Mouse (Mus musculus) forebrain, embryonic 11.5 days (tissue): ENCODE results near the gene Rnf141. TPM values are rescaled to one million over a fixed set of nuclear protein-coding genes. Genes with fewer than 3 reads are reported as not detected.

ENCODE experiments used
- ATAC-seq: fragments of 200-750 bp; cut with Nextera tagmentation; replicated peaks from 2 replicates; pipeline ENCODE4 v1.8.0; 2017; ENCODE audit warnings: moderate TSS enrichment; ENCODE audit not compliant: low FRiP score
- DNase-seq: peaks from one replicate; pipeline ENCODE4 v3.0.0-alpha.2; 2017; ENCODE audit warnings: low spot score
- H3K27ac ChIP-seq: fragments of 300-500 bp; sonication (generic); 2 replicates; pipeline ENCODE4 v1.5.1; 2014; ENCODE audit warnings: low read depth, low read length
- H3K27me3 ChIP-seq: fragments of 300-500 bp; sonication (generic); 2 replicates; pipeline ENCODE4 v1.6.1; 2014; ENCODE audit warnings: mild to moderate bottlenecking, low read length, mixed read lengths; ENCODE audit not compliant: control insufficient read depth, insufficient read depth
- H3K36me3 ChIP-seq: fragments of 300-500 bp; sonication (generic); 2 replicates; pipeline ENCODE4 v1.6.1; 2014; ENCODE audit warnings: mild to moderate bottlenecking, low read length, moderate library complexity, mixed read lengths; ENCODE audit not compliant: control insufficient read depth, insufficient read depth
- H3K4me1 ChIP-seq: fragments of 300-500 bp; sonication (generic); replicated peaks from 2 replicates; pipeline ENCODE4 v1.6.1; 2014; ENCODE audit warnings: low read length, mixed read lengths; ENCODE audit not compliant: control insufficient read depth, insufficient read depth
- H3K4me2 ChIP-seq: fragments of 300-500 bp; sonication (generic); 2 replicates; pipeline ENCODE4 v1.6.1; 2014; ENCODE audit warnings: low read depth, mild to moderate bottlenecking, low read length, moderate library complexity, mixed read lengths; ENCODE audit not compliant: severe bottlenecking
- H3K4me3 ChIP-seq: fragments of 300-500 bp; sonication (generic); 2 replicates; pipeline ENCODE4 v1.5.1; 2014; ENCODE audit warnings: low read depth, low read length
- H3K9ac ChIP-seq: fragments of 300-500 bp; sonication (generic); 2 replicates; pipeline ENCODE4 v1.6.1; 2014; ENCODE audit warnings: low read length
- H3K9me3 ChIP-seq: fragments of 300-500 bp; sonication (generic); 2 replicates; pipeline ENCODE4 v1.6.1; 2016; ENCODE audit warnings: low read length, mixed read lengths; ENCODE audit not compliant: control insufficient read depth
- WGBS: fragments of 180-500 bp; shearing (Covaris S2); extraction: QIAGEN DNeasy Blood & Tissue Kit; methylation state at CpG from one replicate; pipeline ENCODE4 v1.1.7; 2014; 5-methylcytosine and 5-hydroxymethylcytosine counted together
- microRNA-seq: library from miRNA; unstranded; fragments of <30 nt; microRNA quantifications from one replicate; pipeline ENCODE4, GENCODE M21; 2016; ENCODE audit not compliant: insufficient number of aligned reads
- polyA plus RNA-seq: library from polyadenylated mRNA; unstranded; fragments of >200 nt; fragmentation: Nextera tagmentation; extraction: Ambion mirVana; gene quantifications from 2 replicates; pipeline ENCODE4 v1.2.1, GENCODE M21; 2014

The Rnf141 gene
- polyA plus RNA-seq, 1 experiment from 2014 or later = 30.6 TPM

DNA sequence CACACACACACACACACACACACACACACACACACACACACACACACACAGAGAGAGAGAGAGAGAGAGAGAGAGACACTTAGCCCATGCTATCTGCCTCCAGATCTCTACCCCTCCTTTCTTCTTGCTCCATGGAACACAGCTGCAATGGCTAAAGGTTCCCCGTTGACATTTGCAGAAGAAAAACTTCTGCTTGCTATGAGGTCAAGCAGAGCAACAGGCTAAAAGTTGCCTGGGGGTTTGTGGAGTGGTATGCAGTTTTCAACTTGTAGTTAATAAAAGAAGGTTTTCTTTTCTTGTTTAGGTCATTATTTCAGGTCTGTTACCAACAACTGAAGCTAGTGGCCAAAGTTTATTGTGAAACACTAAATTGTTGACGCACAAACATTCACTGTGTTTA is 87.8 kb downstream of the Rnf141 start:
- H3K9me3 ChIP-seq = no peaks in the 10 kb centered on the region
- no peak overlapping the region for H3K9ac ChIP-seq
- H3K27me3 ChIP-seq = no peaks in the 10 kb centered on the region
- no peak overlapping the region for H3K4me2 ChIP-seq
- no peaks in the 10 kb centered on the region for H3K36me3 ChIP-seq
- H3K27ac ChIP-seq = no peak overlapping the region
- no peak for ATAC-seq
- DNase-seq = no peak
- H3K4me1 ChIP-seq = no peaks in the 10 kb centered on the region
- WGBS = 78% methylated on average over 2 of the region's 2 CpGs
- no peak overlapping the region for H3K4me3 ChIP-seq

DNA sequence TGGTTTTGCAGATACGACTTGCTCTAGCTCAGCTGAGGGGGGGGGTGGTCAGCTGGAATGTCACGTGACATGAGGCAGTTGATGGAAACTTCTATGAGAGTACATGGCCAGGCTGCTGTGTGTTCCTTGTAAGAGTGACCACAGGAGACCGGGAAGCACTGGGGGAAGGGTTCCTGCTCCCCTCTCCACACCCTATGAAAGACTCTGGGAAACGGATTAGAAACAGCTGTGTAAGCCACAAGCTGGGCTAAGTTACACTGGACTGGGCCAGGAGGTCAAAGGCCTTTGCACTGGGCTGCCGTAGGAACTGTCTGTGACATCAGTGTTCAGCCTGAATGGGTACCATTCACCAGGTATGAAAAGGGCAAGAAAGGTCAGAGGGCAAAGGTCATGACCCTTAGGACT is 90.3 kb downstream of the Rnf141 start:
- Histone ChIP-seq H3K27ac (no peak overlapping the region), H3K9ac (no peak overlapping the region), H3K27me3 (no peaks in the 10 kb centered on the region), H3K36me3 (no peaks in the 10 kb centered on the region), H3K4me3 (no peak overlapping the region), H3K4me2 (no peak overlapping the region), H3K4me1 (no peaks in the 10 kb centered on the region), H3K9me3 (no peaks in the 10 kb centered on the region)
- ATAC-seq (no peak), DNase-seq (no peak)
- 28% methylated on average over 5 of the region's 5 CpGs for WGBS

DNA sequence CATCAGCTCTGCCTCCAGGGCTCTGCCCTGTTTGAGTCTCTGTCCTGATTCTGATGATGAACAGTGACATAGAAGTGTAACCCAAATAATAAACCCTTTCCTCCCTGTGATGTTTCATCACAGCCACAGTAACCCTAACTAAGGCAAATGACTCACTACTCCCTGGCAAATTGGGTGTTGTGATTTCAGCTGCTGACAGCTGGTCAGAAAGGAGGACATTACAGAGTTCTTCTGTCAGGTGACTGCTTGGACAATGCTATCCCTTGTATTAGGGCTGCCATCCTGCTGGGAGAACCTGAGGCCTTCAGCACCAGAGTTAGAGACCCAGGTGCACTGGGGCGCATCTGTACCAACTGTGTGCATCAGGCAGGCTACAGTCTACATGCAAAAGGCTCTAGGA is 90.9 kb downstream of the Rnf141 start:
- Histone ChIP-seq H3K9me3 (no peaks in the 10 kb centered on the region), H3K36me3 (no peaks in the 10 kb centered on the region), H3K4me2 (no peak overlapping the region), H3K4me3 (no peak overlapping the region), H3K9ac (no peak overlapping the region), H3K27me3 (no peaks in the 10 kb centered on the region), H3K27ac (no peak overlapping the region), H3K4me1 (no peaks in the 10 kb centered on the region)
- DNase-seq (no peak), ATAC-seq (no peak)
- WGBS = 84% methylated on average over 1 of the region's 1 CpGs

DNA sequence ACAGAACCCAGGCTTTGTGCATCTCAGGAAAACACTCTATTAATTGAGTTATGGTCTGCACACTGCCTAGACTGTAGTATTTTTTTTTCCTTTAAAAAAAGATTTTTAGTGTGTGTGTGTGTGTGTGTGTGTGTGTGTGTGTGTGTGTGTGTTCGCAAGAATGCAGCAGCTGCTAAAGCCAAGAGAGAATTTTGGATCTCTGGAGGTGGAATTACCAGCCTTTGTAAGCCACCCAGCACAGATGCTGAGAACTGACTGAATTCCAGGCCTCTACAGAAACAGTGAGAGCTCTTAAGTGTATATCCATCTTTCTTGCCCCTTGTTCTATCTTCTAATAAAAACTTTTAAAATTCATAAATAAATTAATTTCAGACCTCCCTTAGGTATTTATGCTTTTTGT is 92.6 kb downstream of the Rnf141 start:
- Histone ChIP-seq H3K27ac (no peak overlapping the region), H3K36me3 (no peaks in the 10 kb centered on the region), H3K9ac (no peak overlapping the region), H3K9me3 (no peaks in the 10 kb centered on the region), H3K4me3 (no peak overlapping the region), H3K4me1 (no peaks in the 10 kb centered on the region), H3K4me2 (no peak overlapping the region), H3K27me3 (no peaks in the 10 kb centered on the region)
- DNase-seq (no peak), ATAC-seq (no peak)
- WGBS = 100% methylated on average over 1 of the region's 1 CpGs

DNA sequence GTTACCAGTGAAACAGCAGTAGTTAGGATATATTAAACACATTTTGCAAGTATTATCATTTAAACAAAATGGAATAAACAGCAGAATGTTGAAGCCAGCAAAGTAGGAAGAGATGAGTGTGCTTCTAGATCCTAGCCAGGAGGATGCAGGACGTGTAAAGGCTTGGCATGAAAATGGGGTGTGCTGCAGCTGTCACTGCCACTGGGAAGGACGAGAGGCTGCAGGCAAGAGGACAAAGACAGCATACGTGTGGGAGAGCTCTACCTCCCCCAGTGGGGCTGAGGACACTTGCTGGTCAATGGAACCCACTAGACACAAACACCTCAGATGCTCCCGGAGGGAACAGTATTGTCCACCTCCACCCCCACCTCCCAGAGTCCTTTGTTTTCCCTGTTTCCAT is 93.4 kb downstream of the Rnf141 start:
- Histone ChIP-seq H3K9me3 (no peaks in the 10 kb centered on the region), H3K4me3 (no peak overlapping the region), H3K4me1 (no peaks in the 10 kb centered on the region), H3K9ac (no peak overlapping the region), H3K36me3 (no peaks in the 10 kb centered on the region), H3K27me3 (no peaks in the 10 kb centered on the region), H3K27ac (no peak overlapping the region), H3K4me2 (no peak overlapping the region)
- ATAC-seq (no peak), DNase-seq (no peak)
- WGBS = 65% methylated on average over 4 of the region's 4 CpGs

Small RNA genes within 50 kb of the gene (microRNA-seq; reads per million reads assigned to microRNA genes)
- not detected for gene Gm47282

Other genes with a start within 250 kb of the Rnf141 start
- 45.1 and 46.2 TPM in 2 replicates for gene Sbf2, start 229.5 kb downstream of the Rnf141 start, polyA plus RNA-seq
- gene Adm, start 216.8 kb downstream of the Rnf141 start, polyA plus RNA-seq = 5.4 and 5.8 TPM in 2 replicates
- 1.6 and 1.9 TPM in 2 replicates for gene Ampd3, start 76.3 kb downstream of the Rnf141 start, polyA plus RNA-seq
- gene Lyve1, start 18.8 kb upstream of the Rnf141 start, polyA plus RNA-seq = 2.1 and 2.8 TPM in 2 replicates
- gene Mrvi1, start 138.0 kb upstream of the Rnf141 start, polyA plus RNA-seq = 1.6 and 1.7 TPM in 2 replicates
- gene Ctr9, start 184.5 kb upstream of the Rnf141 start, polyA plus RNA-seq = 78.9 and 85.3 TPM in 2 replicates
- gene Eif4g2, start 238.6 kb upstream of the Rnf141 start, polyA plus RNA-seq = 1,722 and 1,856 TPM in 2 replicates